Mouse (Mus musculus) brain, adult 2 months (tissue): ENCODE data around the gene Pik3ap1.

ENCODE experiments used
- DNase-seq: peaks from one replicate; pipeline ENCODE4 v3.0.0; 2011; ENCODE audit warnings: low read depth, low spot score

Gene Pik3ap1

DNA sequence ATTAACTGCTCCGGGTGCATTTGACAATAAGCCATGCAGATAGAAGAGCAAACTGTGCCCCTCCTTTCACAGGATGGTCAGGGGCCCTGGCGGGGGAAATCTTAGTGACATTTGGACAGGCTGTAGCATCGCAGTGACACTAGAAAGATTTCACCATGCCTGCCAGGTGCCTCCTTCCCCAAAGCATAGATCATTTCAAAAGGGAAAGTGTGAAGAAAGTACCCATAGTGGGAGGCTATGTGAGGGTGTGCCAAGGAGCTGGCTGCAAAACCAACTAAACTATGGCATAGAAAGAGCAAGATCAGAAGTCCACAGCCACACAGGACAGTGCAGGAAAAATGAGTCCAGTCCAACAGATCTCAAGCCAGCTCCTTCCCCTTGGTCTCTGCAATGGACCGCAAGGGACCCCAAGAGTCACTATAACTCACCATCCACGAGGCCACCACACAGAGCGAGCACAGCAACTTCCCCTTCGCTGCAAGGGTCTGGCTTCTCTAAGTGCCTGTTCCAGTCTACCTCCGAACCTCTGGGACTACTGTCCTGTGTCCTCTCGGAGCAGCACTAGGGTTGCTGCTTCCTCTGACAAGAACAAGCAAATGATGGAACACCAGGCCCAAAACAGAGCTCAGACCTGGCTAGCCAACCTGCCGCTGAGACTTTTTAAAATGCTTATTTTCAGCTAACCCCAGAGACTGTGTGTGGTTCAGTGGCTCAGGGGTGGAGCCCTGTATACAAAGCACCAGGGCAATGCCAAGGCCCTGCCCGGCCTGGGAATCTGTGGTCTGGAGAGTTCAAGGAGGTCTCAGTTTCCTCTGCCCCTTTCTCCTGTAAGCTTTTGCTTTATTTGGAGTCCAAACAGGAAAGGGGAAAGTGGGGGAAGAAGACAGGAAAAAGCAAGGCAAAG lies 15.1 kb downstream of the Pik3ap1 start:
- peak; percentile 14 for DNase-seq

DNA sequence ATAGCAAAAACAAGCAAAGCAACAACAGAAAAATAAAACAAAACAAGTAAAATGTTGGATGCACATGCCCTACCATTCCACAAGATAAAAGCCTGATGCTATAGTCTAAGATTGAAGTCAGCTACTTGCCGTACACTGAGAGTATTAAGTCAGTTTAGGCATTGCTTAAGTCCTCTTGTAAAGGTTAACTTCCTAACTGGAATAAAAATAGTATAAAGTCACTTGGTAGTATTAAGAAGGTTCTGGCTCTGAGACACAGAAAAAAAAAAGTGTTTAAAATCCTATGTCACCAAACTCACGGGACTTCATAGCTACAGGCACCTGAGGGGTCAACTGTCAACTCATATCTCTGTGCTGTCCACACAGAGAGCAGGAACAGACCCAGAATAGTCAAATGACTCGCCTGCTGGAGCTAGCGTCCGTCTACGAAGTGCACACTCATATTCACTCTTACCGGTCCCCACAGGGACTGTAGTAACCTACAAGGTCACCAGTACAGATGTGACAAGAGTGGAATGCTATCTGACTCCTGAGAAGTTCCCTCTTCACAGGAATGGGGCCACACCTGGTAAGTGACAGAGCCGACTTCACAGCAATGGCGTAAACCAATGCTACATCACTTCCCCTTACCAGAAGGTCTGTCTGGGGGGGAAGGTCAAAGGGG lies 17.9 kb downstream of the Pik3ap1 start:
- no peak for DNase-seq

DNA sequence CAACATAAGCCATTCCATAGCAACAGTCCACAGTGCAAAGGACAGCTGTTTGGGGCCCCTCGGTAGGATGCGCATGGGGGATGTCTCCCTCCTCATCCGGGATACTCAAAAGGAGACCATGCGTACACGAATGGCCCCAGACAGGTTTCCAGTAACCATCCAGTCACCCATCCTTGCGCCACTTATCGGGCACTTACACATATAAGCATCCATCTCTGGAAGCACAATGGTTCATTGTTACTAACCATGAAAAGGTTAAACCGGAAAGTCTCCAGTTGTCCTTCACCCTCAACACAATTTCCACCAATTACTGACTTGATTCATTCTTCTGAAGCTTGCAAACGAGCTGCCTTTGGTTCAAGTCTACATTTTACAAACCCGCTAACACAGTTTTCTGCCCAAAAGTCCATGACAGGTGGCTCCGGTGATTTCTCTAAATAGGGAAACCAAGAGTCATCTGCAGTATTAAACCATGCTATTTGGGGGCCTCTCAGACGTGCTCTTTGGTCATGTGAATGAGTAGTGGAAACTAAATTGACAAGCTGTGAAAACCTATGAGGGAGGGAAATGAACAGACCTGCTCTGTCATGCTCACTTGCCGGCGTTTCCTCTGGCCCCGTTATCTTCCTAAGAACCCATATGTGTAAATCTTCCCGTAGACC lies 18.6 kb downstream of the Pik3ap1 start:
- DNase-seq, result no peak

DNA sequence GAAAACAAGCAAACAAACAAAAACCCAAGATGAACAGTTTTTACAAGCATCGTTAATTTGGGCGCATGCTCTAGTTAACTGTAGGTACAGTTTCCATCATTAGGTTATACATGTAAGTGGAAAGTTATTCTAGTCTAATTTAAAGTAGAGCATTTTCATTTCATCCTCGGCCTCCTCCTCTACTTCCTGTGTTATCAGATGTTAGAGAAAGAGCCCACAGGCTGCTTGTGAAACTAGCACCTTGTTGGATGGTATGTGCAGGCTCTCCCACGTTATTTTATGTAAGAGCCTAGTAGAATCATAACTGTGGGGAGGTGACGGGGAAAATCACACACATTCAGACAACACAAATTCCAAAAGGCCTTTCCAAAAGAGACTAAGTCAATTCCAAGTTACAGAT lies 19.3 kb downstream of the Pik3ap1 start:
- peak; percentile 22 for DNase-seq

DNA sequence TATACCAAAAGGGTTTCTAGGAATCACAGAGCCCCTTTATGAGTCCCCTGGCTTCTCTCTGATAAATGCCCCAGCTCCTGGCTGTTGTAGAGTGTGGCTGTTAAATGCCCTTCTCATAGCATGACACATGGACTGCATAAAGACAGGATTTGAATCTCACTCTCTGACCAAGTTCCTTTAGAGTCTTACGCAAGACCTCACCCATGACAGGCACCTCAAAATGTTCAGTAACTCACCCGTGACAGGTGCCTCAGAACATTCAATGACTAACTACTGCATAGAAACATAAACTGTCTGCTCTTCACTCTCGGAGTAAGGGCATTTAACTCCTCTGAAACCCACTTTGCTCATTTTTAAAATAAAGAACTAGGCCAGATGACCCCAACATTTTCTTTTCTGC lies 20.4 kb downstream of the Pik3ap1 start:
- DNase-seq, result no peak

DNA sequence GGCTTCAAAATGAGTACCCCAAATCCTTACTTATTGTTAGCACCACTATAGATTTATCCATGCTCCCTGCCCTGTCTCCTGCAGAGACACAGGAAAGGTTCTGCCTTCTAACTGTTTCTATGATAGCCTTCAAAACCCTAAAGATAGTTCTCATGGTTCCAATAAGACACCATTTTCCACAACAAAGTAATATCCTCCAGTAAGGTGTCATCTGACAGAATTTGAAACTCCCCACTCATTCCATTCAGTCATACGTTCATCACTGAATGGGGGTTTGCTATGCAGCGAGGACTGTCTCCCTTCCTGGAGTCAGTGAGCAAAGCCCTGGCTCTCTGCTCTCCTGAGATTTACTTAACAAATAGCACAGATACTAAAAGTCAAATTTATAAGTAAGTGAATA lies 21.9 kb downstream of the Pik3ap1 start:
- DNase-seq, result no peak

DNA sequence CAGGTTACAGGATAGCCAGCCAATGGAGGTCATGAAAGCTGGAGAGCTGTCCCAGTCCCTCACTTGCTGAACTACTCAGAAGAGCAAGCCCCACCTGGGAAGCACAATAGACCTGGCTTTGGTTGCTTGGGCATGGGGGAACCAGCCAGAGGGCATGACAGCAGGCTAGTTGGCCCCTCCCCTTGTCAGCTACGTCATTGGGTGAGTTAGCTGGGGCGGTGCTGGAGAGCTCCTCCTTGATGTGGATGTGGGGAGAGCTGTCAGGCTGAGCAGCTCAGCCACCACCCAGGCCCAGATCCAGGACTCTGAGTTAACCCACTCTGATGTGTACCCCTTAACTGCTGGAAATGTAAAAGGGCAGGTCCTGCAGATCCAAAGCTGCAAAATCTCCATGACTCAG lies 24.4 kb downstream of the Pik3ap1 start:
- DNase-seq, result no peak

DNA sequence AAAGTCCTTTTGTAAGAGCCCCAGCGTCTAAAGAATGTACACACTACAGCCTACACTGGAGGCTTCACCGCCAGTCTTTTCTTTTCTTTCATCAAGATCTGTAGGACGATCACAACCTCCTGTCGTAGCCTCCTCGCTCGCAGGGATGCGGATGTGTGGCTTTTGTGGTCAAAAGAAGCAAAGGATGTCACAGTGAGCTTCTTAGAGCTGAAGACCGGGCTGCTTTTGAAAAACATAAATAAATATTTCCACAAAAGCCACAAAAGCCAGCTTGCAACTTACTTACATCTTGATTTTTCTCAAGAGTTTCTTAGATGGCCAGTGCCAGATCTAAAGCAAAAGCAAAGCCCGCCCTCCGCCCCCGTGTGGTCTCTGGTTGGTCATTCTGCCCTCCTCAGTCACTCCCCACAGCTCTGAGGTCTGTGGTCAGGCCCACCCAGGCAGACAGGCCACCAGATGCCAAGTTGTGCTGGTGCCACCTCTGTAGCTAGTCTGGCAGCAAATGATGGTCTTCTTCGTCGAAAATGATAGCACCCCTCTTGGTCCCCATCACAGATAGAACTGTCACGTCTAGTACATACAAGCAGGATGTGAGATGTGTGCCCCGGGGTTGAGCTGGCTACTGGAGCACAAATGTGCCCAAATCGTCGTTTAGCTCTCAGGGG lies 30.5 kb downstream of the Pik3ap1 start:
- DNase-seq, result no peak

DNA sequence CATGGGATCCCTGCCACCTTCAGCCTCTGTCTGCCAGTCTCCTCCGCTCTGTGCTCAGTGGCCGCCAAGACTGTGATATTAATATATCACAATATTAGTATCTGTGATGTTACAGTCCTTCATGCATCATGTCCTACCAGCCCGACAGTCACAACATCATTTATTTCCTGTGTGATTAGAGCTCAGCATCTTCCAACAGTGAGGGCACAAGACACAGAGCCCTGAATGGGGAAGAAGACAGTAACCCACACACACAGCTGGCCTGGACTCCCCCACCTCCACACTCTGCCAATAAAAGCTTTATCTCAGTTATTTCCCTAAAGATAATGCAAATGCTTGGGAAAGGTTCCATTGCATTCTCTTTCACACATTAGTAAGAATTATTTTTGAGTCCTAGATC lies 35.3 kb downstream of the Pik3ap1 start:
- DNase-seq, result no peak

DNA sequence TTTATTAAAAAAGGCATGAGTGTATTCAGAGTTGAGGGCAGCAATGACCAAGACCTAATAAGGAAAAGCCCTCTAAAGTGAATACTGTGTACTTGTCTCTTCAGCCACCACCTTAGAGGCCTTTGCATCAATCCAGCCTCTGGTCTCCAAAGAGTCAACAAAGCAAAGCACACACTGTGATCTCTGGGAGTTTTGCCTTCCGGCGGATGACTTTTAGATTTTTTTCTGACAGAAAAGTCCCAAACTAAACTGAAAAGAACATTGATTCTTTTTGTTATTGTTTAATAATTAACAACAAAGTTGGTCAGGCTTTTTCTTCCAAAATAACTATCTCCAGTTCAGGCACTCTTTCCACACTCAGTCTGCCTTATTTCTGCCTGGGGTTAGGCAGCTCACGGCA lies 36.7 kb downstream of the Pik3ap1 start:
- no peak for DNase-seq

DNA sequence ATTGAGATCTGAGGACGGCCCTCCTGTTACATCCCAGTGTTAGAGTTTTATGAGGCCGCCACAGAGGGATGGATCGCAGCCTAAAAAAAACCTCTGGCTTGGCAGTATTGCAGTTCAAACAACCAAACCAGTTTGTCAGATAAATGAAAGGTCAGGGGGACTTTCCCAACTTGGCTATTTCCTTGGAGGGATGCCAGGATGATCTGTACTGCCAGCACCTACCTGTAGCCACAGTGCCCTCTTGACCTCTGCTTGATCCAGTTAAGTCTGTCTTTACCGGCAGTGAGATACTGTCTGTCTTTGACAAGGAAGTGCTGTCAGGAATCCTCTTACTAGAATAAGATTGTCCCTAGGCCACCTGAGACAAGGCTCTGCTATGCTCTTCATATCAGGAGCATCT lies 37.6 kb downstream of the Pik3ap1 start:
- DNase-seq, result no peak

DNA sequence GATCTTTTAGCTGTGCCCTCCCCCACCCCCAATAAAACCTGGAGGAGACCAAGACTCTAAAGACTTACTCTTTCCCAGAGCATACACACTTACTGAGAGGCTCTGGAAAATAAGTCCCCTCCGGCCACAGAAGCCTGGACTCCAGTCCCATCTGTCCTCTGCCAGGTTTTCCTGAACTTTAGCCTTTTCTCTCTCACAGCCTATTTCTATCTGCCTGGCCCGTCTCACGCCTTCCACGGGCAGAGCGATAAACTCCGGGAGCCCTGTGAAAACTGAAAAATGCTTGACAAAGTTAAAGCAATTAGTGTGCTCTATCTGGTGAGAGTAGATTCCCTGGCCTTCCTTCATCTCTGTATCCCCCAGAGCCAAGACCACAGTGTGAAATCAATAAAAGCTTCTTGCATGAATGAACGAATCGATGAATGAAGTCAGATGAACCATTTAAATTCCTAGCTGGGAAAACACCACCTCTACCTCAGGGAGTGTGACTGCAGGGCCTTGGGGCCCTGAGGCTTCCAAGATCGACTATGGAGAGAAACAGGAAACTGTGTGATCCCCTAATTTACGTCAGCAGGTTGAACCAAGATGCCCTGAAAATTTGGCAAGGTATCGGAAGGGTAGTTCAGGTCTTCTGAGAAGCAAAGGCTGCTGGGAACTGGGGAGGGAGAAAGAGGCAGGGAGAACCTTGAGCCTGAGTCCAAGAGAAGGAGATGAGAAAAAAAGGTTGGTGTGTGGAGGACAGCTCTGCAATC lies 38.6 kb downstream of the Pik3ap1 start:
- DNase-seq, result no peak

DNA sequence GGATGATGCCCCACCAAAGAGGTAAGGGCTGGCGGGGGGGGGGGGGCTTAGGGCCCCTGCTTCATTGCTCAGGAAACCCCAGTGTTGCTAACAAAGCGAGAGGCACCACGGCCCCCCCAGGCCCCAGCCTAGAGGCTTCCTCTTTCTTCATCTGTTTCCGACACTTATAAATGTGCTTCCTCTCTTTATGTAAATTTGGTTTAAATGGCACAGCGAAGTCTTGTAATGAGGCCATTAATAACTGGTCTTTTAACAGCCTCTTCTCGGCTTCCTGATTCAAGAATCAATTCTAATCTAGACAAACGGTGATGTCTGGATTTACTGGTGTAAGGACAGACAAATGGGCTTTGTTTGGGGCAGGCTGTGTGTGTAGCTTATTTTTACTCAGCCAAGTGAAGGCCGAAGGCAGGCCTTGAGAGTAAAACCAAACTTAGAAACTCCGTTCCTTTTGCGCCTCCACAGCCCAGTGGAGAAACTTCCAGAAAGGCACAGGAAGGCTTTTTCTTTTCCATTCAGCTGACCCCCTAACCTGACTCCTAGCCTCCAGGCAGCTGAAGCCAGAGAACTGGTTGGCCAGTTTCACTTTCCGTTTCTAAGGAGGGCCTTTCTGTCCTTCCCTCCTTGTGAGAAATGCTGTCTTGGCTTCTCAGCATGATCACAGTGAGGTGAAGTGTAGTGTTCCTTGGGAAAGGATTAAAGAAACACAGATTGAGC lies 39.7 kb downstream of the Pik3ap1 start:
- peak; percentile 41 for DNase-seq

DNA sequence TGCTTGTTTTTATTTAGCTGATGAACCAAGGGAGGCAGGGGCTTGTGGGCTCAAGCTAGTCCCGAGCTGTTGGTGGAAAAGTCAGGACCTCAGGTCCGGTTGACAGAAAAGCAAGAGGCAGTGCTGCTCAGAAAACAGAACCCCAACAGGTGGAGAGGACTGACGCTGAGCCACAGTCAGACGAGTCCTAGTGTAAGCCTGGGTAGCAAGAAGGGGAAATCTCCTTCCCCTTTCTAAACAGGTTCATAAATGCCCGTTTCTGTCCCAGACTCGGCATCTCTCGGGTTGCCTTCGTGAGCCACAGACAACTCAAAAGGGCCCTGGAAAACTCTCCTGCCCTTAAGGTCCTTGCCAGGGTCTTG lies 40.3 kb downstream of the Pik3ap1 start:
- DNase-seq, result no peak

DNA sequence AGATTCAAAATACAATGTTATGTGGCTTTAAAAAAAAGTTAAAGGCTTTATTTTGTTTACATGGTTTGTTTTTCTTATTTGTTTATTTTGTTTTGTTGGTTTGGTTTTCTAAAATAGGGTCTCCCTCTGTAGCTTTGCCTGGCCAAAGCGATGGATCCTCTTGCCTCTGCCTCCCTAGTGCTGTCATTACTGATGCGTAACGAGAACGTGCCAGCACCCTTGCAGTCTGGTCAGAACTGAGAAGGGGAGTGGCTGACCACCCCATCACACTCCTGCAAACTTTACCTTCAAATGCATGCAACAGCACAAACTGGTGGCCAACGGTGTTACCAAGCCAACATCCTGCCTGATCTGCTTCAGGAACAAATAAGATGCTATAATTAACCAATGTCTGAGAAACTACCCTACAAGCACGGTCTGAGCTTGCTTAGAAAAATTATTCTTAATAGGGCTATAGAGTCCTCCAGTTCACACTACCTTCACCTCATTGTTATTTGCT lies 42.3 kb downstream of the Pik3ap1 start:
- no peak for DNase-seq

DNA sequence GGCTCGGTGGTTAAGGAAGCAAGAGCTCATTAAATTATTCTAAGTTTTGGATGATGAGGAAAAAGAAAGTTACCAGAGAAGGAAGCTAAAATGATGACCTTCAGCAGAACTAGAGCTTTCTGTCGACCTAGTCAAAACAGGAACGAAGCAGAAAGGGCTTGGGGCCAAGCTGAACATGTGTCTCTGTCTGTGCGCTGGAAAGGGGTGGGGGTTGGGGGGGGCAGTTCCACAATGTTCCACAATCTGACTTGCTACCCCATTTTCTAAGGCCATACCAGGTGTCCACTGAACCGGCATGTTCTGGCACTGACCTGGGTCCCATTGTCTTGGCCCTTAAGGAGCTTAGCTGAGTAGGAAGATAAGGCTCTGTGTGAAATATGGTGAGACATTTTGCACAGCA lies 43.2 kb downstream of the Pik3ap1 start:
- peak; percentile 49 for DNase-seq

DNA sequence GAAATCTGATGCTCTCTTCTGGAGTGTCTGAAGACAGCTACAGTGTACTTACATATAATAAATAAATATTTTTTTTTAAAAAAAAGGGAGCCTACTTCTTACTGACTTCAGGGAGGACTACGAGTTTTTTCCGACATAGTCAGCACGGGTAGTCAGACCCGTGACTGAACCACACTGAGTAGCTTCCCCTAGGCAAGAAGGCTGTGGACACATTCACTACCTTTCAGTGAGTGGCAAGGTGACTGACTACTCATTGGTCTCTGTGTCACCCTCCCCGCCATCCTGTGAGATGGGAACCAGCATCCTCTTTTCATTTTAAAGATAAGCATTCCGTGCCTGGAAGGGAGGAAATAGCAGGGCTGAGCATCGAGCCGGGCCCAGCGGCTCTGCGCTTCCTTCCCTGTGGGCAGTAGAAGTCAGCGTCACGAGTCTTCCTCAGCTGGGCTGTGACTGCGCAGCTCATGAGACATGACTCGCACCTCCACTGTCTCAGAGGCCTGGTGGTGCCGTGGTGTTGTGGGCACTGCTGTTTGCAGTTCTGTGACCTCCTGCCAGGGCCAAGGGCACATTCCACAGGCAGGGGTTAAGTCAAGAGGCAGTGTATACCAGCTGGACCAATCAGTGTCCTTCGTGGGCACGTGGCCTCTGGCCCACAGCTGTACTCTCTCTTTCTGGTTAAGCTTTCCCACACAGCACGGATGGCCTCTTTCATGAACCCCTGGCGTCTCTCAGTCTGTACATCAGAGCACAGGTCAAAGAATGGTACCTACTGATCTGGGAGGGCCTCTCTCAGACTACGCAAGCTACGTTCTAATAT lies 45.7 kb downstream of the Pik3ap1 start:
- peak; percentile 49 for DNase-seq

DNA sequence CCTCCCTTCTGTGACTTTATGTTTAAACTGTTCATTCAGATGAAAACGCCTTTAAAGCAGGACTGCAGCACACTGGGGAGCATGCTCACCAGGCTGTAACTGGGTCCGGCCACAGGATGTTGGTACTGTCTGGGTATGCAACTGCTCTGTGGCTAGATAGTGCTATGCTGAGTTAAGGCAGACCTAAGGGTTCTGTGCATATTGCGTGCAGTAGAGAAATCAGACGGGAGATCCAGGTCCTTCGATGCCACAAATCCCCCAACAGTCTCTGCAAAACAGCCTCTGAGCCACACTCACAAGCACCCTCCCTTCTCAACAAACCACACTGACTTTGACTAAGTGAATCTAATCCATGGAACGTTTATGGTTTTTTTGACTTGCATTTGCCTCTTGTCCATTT lies 46.5 kb downstream of the Pik3ap1 start:
- no peak for DNase-seq

DNA sequence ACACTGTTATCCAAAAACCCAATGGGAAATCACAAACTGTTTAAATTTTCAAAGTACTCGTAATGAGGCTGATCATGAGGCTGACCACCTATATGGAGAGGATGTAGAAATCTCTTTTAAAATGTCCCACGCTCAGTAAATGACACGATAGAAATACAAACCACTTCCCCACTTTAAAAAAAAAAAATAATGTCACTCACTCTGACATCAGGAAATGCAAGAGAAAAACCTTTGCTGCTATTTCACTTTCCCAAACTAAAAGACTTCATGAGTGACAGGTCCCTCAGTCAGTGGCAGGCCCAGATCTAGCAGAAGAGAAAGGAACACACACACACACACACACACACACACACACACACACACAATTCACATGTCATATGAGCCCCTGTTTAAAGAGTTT lies 49.2 kb downstream of the Pik3ap1 start:
- no peak for DNase-seq

DNA sequence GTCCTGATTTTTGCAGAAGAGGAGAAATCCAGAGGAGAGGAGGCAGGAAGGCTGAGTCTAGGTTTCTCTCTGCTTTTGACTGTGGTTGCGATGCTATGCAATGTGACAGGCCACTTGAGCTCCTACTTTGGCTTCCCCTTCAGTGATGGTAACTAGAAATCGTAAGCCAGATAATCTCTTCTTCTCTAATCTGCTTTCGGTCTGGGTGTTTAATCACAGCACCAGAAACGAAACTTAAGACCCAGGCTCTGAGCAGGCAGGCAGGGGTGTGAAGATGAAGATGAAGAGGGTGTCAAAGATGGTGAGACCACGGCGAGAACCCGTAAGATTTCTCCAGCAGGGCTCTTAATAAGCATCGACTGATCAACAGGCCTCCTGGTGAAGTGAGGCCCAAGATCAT lies 51.9 kb downstream of the Pik3ap1 start:
- no peak for DNase-seq
